Mouse (Mus musculus) hindlimb bud, embryonic 11.5 days (tissue): ENCODE results near the gene Abi3.

Experiments
- DNase-seq: peaks from one replicate; pipeline ENCODE4 v3.0.0-alpha.2; 2012; ENCODE audit warnings: low read depth, low spot score; ENCODE audit errors: extremely low spot score

The Abi3 gene

GRCm38 (mm10) chr11:95826317-95827167, 15.7 kb downstream of the Abi3 start:
- DNase-seq: no peak

- DNase-seq: no peak
Observed at GRCm38 (mm10) chr11:95825625-95826024, 16.7 kb downstream of the Abi3 start.

GRCm38 (mm10) chr11:95824877-95825243, 17.4 kb downstream of the Abi3 start:
- no peak for DNase-seq

- DNase-seq: no peak
Observed at GRCm38 (mm10) chr11:95824071-95824876, 18.0 kb downstream of the Abi3 start, which contains the start of gene Phospho1. Gene Phospho1 (plus strand): TSS chr11:95824499.

- DNase-seq: no peak
Observed at GRCm38 (mm10) chr11:95822437-95822836, 19.8 kb downstream of the Abi3 start.

- DNase-seq: no peak
Observed at GRCm38 (mm10) chr11:95821511-95821910, 20.8 kb downstream of the Abi3 start.

GRCm38 (mm10) chr11:95819138-95819537, 23.1 kb downstream of the Abi3 start:
- no peak for DNase-seq

GRCm38 (mm10) chr11:95815412-95815811, 26.9 kb downstream of the Abi3 start:
- no peak for DNase-seq

- DNase-seq: no peak
Observed at GRCm38 (mm10) chr11:95814857-95815256, 27.4 kb downstream of the Abi3 start.

GRCm38 (mm10) chr11:95814101-95814500, 28.2 kb downstream of the Abi3 start:
- no peak for DNase-seq

- no peak for DNase-seq
Observed at GRCm38 (mm10) chr11:95812224-95812623, 30.1 kb downstream of the Abi3 start.

GRCm38 (mm10) chr11:95811741-95812140, 30.5 kb downstream of the Abi3 start:
- DNase-seq: no peak

- no peak for DNase-seq
Observed at GRCm38 (mm10) chr11:95810828-95811227, 31.4 kb downstream of the Abi3 start.

GRCm38 (mm10) chr11:95809603-95810002, 32.7 kb downstream of the Abi3 start:
- no peak for DNase-seq

- no peak for DNase-seq
Observed at GRCm38 (mm10) chr11:95808448-95809011, 33.7 kb downstream of the Abi3 start.

- no peak for DNase-seq
Observed at GRCm38 (mm10) chr11:95807884-95808283, 34.4 kb downstream of the Abi3 start.

- DNase-seq: no peak
Observed at GRCm38 (mm10) chr11:95805527-95805926, 36.7 kb downstream of the Abi3 start.

GRCm38 (mm10) chr11:95805010-95805409, 37.3 kb downstream of the Abi3 start:
- DNase-seq: no peak

- no peak for DNase-seq
Observed at GRCm38 (mm10) chr11:95795582-95795981, 46.7 kb downstream of the Abi3 start.

- no peak for DNase-seq
Observed at GRCm38 (mm10) chr11:95794201-95794600, 48.1 kb downstream of the Abi3 start.

GRCm38 (mm10) chr11:95792950-95793509, 49.2 kb downstream of the Abi3 start:
- DNase-seq: no peak
